Mouse (Mus musculus): ENCODE results near the gene Mfsd12.

Mfsd12 gene

GRCm38 (mm10) chr10:81355533-81355932, 1.8 kb upstream of the Mfsd12 start:
- no peak for DNase-seq (ENCODE audit: low read depth, low spot score)

GRCm38 (mm10) chr10:81356352-81356990, 820 bp upstream of the Mfsd12 start:
- no peak for DNase-seq (ENCODE audit: low read depth, low spot score)

- DNase-seq (ENCODE audit: low read depth, low spot score), result no peak
These were observed 918 bp downstream of the Mfsd12 start for GRCm38 (mm10) chr10:81358209-81358608.

GRCm38 (mm10) chr10:81358841-81359240, 1.6 kb downstream of the Mfsd12 start:
- DNase-seq (ENCODE audit: low read depth, low spot score), result no peak

- no peak for DNase-seq (ENCODE audit: low read depth, low spot score)
These were observed 3.4 kb downstream of the Mfsd12 start for GRCm38 (mm10) chr10:81360721-81361120.

GRCm38 (mm10) chr10:81362336-81362949, 5.2 kb downstream of the Mfsd12 start:
- no peak for DNase-seq (ENCODE audit: low read depth, low spot score)

GRCm38 (mm10) chr10:81363436-81364346, 6.4 kb downstream of the Mfsd12 start:
- DNase-seq (ENCODE audit: low read depth, low spot score), result no peak

GRCm38 (mm10) chr10:81364666-81365065, 7.4 kb downstream of the Mfsd12 start:
- no peak for DNase-seq (ENCODE audit: low read depth, low spot score)

GRCm38 (mm10) chr10:81365073-81365472, 7.8 kb downstream of the Mfsd12 start:
- DNase-seq (ENCODE audit: low read depth, low spot score), result no peak

- DNase-seq (ENCODE audit: low read depth, low spot score), result no peak
These were observed 8.6 kb downstream of the Mfsd12 start, which contains the start of gene 4930404N11Rik for GRCm38 (mm10) chr10:81365672-81366476. Gene 4930404N11Rik (minus strand): TSS chr10:81365816.

GRCm38 (mm10) chr10:81366477-81367206, 9.4 kb downstream of the Mfsd12 start:
- no peak for DNase-seq (ENCODE audit: low read depth, low spot score)

- DNase-seq (ENCODE audit: low read depth, low spot score), result no peak
These were observed 9.9 kb downstream of the Mfsd12 start for GRCm38 (mm10) chr10:81367207-81367495.

GRCm38 (mm10) chr10:81375322-81375721, 18.0 kb downstream of the Mfsd12 start:
- no peak for DNase-seq (ENCODE audit: low read depth, low spot score)

GRCm38 (mm10) chr10:81376561-81377361, 19.5 kb downstream of the Mfsd12 start:
- no peak for DNase-seq (ENCODE audit: low read depth, low spot score)

GRCm38 (mm10) chr10:81377362-81377664, 20.0 kb downstream of the Mfsd12 start:
- DNase-seq (ENCODE audit: low read depth, low spot score), result no peak

GRCm38 (mm10) chr10:81377793-81378552, 20.7 kb downstream of the Mfsd12 start, which contains the start of gene Fzr1:
Gene Fzr1 (minus strand): TSS chr10:81378516.
- DNase-seq (ENCODE audit: low read depth, low spot score), result no peak

- peak; percentile 100 for DNase-seq (ENCODE audit: low read depth, low spot score)
These were observed 21.4 kb downstream of the Mfsd12 start for GRCm38 (mm10) chr10:81378553-81379182.

GRCm38 (mm10) chr10:81379183-81379553, 21.9 kb downstream of the Mfsd12 start:
- no peak for DNase-seq (ENCODE audit: low read depth, low spot score)

GRCm38 (mm10) chr10:81379809-81380378, 22.6 kb downstream of the Mfsd12 start:
- no peak for DNase-seq (ENCODE audit: low read depth, low spot score)
